Mouse (Mus musculus) MEL (cell line): ENCODE data around the gene 4930558C23Rik.

ENCODE experiments used
- E2F4 ChIP-seq: IDR thresholded peaks from 2 replicates; pipeline ENCODE4 v1.6.1; 2011; ENCODE audit warnings: low read depth, low read length, improper control_type of control experiment, borderline replicate concordance
- EP300 ChIP-seq, 2 experiments: IDR thresholded peaks; 2 replicates each; pipeline ENCODE4 v1.6.1; 2011; ENCODE audit warnings: improper control_type of control experiment in 2 of 2, low read length in 2 of 2, low read depth in 1 of 2, mild to moderate bottlenecking in 1 of 2
- HCFC1 ChIP-seq: IDR thresholded peaks from 2 replicates; pipeline ENCODE4 v1.6.1; 2012; ENCODE audit warnings: low read depth, mild to moderate bottlenecking, inconsistent platforms, low read length, improper control_type of control experiment, moderate library complexity
- MAZ ChIP-seq: IDR thresholded peaks from 2 replicates; pipeline ENCODE4 v1.6.1; 2012; ENCODE audit warnings: low read depth, mild to moderate bottlenecking, inconsistent platforms, low read length, improper control_type of control experiment
- POLR2A ChIP-seq, 2 experiments: IDR thresholded peaks; 2 replicates each; pipeline ENCODE4 v1.6.1; 2011 to 2012; ENCODE audit warnings: low read length in 2 of 2, mild to moderate bottlenecking in 2 of 2, control low read depth in 1 of 2, improper control_type of control experiment in 1 of 2, low read depth in 1 of 2, moderate library complexity in 1 of 2; ENCODE audit not compliant: control insufficient read depth in 1 of 2, insufficient read depth in 1 of 2, poor library complexity in 1 of 2
- USF1 ChIP-seq: IDR thresholded peaks from 2 replicates; pipeline ENCODE4 v1.6.1; 2014; ENCODE audit warnings: low read depth, mild to moderate bottlenecking, inconsistent platforms, low read length, improper control_type of control experiment, moderate library complexity

DNA sequence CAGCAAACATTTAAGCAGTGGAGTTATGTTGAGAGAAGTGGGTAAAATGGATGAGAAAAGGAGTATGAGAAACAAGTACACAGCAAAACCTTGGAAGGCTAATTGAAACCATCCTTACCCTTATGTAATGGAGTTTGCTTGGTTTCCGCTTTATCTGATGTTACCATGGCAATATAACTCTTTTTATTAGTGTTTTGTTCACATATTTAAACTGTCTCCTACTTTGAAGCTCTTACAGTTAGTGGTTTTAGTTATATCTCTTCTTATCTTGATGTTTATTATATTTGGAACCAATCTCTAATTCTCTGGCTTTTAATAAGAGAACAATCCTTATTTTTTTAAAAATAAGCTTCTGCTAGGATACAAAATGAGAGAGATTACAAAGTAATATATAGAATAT is 9.6 kb upstream of the 4930558C23Rik start:
- TF ChIP-seq MAZ (no peak), EP300 (IDR thresholded peaks at IDR 0.05; ENCODE audit: low read depth in 1 of 2, low read length in 2 of 2) (peak; percentile 57 to 66; a peak in 2 of 4 replicates), HCFC1 (no peak), POLR2A (IDR thresholded peaks at IDR 0.05; ENCODE audit: control insufficient read depth in 1 of 2, insufficient read depth in 1 of 2, low read depth in 1 of 2, low read length in 2 of 2, poor library complexity in 1 of 2) (no peak), E2F4 (no peak), USF1 (no peak)
